Mouse (Mus musculus) natural killer cell, adult 2 months (primary cell): Measurements from ENCODE around the gene Gclc.

Experiments
- DNase-seq, 2 experiments: peaks; one replicate each; pipeline ENCODE4 v3.0.0; 2022; ENCODE audit warnings: low spot score in 2 of 2

Gclc gene

DNA sequence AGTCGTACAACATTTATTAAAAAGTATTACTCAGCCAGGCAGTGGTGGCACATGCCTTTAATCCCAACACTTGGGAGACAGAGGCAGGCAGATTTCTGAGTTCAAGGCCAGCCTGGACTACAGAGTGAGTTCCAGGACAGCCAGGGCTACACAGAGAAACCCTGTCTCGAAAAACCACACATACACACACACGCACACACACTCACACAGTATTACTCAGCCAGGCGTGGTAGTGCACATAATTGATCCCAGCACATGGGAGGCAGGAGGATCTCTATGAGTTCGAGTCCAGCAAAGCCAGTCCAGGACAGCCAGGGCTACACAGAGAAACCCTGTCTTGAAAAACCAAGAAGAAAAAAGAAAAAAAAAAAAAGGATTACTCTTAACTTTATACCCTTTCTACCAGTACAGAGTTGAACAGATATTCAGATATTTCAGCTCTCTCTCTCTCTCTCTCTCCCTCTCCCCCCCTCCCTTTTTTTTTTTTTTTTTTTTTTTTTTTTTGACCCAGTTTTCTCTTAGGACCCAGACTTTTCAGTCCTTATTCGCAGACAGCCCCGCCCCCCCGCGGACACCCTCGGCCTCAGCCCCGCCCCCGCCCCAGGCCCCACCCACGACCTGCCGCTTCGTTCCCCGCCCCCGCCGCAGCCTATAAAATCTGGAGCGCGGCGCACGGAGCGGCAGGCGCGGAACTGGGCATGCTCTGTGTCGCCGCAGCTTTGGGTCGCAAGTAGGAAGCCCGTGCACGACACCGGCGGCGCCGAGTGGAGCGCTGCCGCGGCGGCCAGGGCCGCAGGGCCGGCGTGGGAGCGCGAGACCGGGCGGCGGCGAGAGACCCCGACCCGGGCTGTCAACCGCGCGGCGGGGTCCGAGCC lies at the start of gene Gclc:
Gclc (plus strand) TSS at position 683 of the 875 bp plus-strand sequence.
- peak; percentile 82 to 88 for DNase-seq

DNA sequence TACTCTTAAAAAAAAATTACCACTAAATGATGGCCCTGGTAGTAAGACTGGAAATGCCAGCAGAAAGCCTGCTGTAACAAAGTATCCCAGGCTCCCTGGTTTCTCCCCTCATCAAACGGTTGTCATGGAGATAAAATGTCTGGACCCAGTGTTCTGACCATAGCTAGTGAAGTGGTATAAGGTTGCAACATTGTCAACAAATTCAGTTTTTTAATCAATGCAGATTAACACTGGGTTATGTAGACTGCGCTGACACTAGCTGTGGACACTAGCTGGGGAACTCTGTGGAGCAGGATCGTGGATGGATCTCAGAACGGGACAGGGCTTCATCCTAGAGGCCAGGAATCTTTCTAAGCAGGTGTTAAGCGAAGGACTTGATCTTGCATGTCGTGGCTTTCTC lies 47.8 kb upstream of the Gclc start:
- no peak for DNase-seq

DNA sequence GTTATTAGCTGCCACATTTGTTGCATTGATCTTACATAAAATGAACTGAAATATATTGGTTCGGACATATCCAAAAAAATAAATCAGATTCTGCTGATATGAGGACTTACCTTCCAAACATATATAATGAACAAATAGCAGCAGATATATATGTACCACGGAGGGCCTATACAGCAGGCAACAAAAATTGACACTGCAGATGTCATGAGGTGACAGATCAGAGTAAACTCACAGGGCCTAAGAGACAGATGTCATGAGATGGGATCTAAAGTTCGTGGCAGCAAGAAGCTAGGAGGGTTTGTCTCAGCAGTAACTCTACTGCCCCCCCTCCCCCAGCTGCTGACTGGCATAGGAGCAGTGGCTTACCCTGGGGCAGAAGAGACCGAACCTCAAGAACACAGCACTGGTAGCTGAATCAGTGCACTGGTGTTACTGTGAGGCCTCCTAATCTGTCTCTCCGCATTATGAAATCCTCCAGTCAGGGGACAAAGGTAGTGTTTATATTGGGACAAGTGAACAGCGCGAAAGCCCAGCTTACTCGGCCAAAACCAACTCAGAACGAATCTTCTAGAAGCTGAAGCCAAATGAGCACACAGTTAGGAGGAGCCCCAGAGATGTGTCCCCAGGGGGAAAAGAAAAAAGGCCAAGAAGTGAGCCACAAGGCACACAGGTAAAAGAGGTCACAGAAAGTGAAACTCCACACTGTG lies 46.7 kb upstream of the Gclc start:
- DNase-seq, result no peak

DNA sequence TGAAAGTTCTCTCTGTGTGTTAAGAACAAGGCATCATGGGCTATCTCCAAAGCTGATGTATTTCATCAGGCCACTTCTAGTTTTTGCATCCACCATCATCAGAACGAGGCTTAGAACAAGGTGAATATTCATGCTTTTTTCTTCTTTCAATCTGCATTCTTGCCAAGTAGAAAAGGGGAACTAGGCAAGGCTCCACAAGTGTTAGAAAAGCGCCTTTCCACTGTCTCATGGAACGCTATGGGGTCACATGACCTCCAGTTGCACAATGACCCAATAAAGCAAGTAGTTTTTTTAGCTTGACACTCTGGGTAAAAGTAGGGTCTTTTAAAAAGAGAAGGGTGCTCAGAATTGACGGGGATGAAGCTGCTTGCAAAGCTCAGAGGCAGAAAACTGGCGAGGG lies 45.4 kb upstream of the Gclc start:
- DNase-seq, result no peak

DNA sequence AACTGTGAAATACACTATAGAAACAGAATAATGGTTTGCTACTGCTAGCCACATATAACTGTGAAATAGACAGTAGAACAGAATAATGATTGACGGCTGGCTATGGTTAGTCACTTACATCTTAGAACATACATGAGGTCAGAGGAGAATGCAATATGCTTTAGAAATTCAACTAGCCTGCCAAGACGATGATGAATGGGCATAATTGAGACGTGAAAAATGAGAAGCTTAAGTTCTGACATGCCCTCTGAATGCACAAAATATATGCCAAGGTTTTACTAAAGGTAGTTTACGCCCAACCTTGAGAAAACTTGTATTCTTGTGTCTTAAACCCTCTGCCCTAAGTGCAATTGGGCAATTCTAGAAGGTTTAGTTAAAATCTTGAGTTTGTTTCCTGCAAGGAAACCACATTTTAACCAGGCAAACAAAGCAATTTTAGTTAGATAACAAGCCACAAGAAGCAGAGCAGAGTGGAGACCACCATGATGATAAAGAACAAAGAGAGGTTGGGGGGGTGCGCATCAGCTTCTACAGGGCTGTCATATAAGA lies 43.2 kb upstream of the Gclc start:
- DNase-seq, result no peak

DNA sequence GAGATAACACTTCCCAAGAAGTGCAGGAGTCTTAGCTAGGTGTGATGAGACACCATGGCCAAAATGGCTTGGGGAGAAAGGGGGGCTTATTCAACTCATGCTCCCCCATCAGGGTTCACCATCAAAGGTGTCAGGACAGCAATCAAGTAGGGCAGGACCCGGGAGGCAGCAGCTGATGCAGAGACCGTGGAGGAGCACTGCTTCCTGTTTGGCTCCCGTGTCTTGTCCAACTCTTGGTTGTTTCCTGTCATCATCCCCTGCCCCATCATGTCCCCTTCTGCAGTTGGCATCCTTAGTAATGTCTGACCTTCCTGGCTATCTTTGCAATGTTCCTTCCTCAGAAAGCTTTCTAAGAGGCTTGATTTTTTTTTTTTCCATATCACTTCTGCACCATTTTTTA lies 41.5 kb upstream of the Gclc start:
- DNase-seq, result no peak

DNA sequence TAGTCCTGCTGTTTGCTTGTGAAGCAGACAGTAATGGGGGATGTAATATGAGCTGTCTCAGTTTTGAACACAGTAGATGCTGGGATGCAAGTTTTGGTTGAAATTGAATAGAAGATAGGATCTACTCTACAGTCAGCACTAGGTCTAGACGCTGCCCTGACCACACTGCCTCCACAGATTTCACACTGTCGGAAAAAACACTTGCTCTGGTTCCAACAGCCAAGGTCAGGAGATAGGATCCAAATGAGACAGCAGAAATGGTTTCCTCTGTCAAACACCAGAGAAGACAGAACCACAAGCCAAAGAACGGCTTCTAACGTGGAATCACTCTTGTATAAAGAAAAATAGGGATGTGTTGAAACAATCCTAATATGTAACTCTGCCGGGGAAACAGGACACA lies 41.0 kb upstream of the Gclc start:
- DNase-seq, result no peak

DNA sequence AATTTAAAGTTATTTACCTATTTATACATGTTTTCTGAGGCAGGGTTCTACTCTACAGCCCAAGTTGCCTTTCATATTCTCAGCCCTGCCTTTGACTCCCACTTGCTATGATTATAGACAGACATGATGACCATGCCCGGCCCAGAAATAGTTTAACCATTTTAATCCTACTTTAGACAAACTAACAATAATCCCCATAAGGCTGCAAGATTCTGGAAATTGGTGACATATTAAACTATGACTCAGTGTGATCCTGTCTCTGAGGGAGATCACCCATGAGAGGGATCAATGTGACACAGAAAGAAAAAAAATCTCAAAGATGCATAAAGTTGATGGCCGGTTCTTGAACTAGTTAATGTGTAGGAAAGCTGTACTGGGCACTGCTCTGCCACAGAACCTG lies 39.1 kb upstream of the Gclc start:
- DNase-seq, result no peak

DNA sequence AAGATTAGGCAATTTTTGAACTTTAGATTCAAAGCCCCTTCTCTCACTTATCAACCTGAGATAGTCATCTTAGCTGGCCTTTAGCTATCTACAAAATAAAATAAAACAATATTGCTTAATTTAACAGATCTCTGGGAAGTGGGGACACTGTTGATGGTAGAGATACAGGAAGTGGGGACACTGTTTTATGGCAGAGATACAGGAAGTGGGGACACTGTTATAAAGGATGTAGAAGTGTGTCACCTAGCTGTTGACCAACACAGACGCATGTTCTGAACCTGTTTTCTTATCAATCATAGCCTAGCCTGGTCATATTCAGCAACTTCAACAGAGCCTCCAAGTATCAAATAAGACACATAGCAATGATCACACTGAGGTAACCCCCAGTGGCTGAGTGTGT lies 38.3 kb upstream of the Gclc start:
- DNase-seq, result no peak

DNA sequence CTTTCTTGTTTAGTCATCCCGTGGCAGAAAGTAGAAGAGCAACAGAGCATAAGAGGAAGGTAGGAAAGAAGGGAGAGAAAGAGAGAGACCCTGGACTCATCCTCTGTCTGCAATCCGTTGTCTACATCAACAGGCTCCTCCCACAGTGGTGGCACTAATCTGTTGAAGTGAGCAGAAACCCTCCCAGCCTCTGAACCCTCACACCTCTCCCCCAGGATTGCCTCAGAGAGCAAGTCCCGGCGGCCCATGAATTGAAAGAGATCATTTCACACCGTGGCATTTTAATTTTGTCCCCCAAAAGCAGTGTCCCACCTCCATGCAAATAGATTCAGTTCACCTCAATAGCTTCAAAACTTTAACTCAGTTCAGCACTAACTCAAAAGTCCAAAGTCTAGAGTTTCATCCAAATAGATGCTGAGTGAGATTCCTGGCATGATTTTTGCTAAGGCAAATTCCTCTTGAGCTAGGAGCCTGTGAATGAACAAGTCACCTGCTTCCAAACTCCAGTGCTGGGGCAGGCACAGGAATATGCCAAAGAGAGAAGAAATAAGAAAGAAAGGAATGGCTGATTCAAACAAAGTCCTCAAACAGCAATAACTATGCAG lies 36.4 kb upstream of the Gclc start:
- DNase-seq, result no peak

DNA sequence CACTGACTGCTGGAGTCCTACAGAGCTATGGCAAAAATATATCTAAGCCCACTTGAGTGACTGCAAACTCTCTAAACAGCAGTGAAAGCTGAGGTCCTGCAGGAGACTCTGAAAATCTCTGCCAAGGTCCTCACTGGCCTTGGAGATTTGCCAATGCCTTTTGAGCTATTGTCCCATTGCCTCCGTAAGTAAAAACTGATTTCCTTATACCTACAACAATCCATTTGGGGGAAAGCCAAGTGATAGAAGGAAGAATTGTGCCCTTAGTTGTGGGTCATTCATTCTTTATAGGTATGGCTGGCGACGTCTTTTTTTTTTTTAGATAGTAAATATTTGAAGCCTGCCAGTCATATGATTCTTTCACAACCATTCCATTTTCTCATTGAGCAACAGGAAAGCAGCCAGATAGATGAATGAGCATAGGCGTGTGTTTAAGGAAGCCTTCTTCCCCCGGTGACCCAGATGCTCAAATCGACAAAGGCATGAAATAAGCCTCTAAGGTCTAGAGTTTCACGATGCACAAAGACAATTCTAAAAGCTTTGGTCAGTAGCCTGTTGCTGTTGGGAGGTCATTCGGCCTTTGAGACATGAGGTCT lies 35.4 kb upstream of the Gclc start:
- no peak for DNase-seq

DNA sequence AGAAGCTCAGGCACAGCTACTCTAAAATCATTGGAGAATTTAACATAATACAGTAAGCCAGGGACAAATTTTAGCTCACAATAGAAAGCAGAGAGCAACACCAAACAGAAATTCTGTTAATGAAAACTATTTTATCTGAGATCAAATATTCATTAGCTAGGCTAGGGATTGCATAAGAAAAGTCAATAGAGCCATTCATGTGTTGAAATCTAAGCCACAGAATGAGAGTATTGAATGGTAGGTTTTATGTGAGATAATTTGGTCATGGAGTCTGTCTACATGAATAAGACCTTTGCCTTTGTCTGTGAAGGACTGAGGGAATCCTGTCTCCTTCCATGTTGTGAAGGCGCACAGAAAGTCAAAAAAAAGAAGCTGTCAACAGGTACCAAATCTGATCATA lies 34.7 kb upstream of the Gclc start:
- DNase-seq, result no peak

DNA sequence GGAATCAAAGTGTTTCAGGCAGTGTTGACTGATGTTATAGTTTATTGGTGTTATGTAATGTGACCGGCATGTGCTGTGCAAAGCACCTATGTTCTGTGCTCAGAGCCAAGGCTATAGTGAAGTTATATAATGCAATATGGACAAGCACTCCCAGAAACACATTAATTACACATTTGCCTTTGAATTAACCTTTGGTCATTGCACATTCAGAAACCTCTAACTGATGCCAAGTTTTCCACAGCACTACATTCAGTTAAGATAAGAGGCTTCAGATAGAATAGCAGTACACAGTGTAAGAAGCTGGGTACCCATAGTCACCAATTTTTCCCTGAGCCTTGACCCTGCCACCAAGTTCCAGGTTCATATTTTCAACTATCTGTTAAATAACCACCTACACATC lies 32.0 kb upstream of the Gclc start:
- no peak for DNase-seq

DNA sequence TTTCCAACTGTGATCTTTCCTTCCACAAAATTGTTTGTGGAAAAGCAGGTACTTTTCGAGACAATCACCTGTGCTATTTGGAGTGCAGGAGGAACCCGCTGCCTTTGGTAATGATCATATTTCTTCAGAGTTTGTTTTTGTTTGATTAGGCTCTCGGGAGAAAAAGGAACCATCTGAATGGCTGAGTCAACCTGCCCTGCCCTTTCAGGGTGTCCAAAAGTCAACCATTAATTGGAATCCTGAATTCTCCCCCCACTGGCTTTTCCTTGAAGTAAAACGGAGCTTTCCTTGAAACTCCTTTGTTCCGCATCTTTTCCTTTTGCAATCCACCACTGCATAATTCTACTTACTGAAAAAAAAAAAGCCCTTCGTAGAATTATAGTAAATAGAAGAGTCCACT lies 30.1 kb upstream of the Gclc start:
- no peak for DNase-seq

DNA sequence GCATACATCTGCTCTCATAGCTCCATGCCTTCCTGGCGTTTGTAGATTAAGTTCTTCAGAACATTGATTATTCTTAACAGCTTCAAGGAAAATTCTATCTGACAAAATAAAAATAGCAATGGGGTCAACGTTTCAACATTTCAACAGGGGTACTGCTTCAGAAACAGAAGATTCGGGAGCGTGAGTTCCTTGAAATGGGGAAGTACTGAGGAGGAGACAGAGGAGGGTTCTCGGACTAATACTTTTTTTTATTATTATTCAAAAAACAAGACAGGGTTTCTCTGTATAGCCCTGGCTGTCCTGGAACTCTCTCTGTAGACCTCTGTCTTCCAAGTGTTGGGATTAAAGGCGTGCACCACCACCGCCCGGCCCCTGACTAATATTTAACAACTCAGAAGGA lies 28.9 kb upstream of the Gclc start:
- DNase-seq, result no peak

DNA sequence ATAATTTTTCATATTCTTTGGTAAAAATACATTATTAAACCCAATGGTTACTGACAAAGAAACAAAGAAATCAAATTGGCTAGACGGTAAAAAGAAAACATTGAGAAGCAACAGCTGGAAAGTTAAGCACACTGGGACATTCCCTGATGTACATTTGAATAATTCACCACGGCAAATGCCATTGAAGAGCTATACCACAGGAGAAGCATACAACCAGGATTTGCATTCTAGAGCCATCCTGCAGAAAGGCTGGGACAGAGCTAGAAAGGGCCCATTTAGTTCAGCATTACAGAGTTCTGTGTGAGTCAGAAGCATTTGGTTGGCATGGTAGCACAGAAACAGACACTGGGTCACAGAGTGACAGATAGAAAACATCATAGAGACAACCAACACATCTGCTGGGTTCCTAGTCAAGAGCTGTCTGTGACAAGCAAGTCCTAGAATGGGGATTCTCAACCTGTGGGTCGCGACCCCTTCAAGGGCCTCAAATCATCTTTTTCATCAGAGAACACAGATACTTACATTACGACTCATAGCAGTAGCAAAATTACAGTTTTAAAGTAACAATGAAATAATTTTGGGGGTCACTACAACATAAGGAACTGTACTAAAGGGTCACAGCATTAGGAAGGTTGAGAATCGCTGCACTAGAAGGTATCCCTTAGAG lies 28.2 kb upstream of the Gclc start:
- no peak for DNase-seq

DNA sequence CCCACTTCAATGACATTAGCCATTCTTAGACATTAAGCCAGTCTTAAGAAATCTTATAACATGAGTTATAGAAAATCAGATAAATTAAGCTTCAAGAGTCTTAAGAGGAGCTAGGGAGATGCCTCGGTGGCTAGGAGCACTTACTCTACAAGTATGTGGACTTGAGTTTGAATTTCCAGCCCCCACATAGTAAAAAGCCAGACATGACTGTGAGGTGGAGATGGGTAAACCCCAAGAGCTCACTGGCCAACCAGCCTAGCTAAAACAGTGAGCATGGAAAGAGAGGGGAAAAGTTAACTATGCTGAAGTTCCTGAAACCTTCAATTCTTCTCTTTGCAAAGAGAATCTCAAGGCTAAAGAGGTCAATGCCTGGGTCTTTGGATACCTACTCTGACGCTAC lies 27.3 kb upstream of the Gclc start:
- DNase-seq, result no peak

DNA sequence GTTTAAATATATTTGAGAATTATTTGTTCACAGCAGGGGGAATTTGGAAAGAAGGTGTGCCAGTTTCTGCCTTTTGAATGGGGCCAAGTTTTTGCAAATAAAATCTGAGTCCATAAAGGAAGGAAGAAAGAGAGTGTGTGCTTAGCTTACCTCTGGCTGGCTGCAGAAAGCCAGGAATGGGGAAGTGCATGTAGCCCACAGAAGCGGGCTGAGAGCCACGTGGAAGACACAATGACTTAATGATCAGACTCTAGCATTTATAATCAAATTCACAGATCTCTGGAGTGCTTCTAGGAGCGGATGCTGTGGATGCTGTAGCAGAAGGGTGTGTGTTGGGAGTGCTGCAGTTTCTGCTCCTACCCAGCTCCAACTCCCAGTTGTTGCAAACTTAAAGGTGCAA lies 22.3 kb upstream of the Gclc start:
- no peak for DNase-seq

DNA sequence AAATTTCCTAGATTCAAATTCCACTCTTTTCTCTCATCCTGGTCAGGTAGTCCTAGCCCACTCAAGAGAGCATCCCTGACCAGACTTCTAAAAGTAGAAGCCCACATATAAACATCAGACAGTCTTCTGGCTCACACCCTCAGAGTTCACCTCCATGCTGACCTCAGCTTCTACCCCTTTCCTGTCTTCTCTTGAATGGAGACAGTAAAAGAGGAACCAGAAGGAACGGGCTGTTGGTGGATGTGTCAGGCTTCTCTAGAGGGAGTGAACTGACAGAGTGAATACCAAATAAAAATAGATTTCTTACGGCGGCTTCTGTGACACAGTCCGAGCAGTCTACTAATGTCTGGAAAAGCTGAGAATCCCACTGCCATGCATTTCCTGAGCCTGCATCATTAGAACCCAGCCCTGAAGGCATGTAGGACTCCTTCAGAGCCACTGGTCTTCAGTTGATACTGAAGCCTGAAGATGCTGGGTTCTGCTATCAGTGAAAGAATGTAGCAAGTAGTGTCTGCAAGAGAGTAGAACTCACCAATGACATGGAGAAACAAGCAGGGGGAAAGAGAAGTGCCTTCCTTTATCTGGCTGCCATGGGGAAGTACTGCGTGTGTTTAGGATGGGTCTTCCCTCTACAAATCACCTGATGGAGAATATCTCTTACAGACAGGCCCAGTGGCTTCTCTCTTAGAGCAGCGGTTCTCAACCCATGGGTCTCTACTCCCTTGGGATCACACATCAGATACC lies 16.9 kb upstream of the Gclc start:
- peak in 1 of 2 experiments; percentile 7 for DNase-seq

DNA sequence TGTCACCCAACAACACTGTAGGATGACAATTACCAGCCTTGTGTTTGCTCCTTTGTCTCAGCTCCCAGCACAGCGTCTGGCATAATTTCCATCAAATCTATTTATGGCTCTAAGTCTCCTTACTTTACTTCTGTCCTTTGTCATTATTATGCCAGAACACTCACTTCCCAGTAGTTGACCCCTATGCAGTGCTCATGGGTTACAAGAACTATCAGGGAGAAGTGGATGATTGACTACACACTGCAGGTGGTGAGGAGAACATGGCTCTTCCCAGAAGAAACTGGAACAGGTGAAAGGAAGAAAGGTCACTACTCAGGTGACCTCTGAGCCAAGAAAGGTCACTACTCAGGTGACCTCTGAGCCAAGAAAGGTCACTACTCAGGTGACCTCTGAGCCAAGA lies 12.9 kb upstream of the Gclc start:
- no peak for DNase-seq

DNA sequence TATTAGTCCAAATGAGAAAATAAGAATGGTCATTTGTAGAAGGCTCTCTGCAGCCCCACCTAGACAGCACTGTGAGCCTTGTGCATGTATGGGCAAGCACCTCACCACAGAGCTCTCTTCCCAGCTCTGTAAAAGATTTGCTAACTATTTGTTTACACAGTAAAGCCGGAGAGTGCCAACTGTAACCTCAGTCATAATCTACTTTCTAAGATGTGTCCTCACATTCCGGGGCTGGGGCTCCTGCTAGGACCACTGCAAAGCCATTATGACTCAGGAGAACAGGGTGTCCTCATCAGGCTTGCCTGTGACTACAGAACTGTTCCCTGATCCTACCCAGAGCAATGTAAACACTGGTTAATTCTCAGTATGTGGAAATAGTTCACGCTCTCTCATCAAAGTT lies 9.5 kb upstream of the Gclc start:
- no peak for DNase-seq
